Mouse (Mus musculus): ENCODE measurements around the gene Mars.
A peak's percentile ranks its signal among the peaks of the same experiment; 100 is the strongest.
"Not testable (repeated sequence)": the region's sequence is repeated elsewhere in the genome, so short reads cannot be mapped to it uniquely, and the experiment has no call there.

The Mars gene

DNA sequence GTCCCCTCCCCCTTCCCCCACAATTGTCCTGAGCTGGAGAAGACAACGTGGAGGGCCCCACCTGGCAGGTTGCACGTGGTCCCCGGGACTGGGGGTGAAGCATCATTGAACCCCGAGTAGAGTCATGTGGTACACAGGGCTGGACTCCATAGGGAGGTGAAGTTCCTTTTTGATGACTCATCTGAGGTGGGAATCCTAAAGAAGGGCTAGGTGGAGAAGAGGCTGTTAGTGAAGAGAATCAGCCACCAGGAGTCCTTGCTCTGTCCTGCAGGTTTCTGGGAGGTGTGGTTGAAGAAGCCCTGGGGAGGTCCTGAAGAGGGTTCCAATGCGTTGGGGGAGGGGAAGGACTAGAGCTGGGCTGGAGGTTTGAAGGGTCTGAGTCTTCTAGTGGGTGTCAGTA, 25.4 kb upstream of the Mars start:
- DNase-seq: no peak

DNA sequence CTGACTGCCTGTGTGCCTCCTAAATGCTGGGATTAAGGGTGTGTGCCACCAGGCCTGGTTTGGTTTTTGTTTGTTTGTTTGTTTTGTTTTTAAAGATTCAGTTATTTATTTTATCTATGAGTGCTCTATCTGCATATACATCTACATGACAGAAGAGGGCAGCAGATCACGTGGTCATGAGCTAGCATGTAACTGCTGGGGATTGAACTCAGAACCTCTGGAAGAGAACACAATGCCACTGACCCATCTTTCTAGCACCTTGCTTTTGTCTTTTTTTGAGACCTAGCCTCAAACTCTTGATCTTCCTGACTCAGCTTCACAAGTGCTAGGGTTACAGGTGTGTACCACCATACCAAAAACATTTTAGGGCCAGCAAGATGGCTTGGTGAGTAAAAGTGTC, 23.7 kb upstream of the Mars start:
- DNase-seq: no peak

DNA sequence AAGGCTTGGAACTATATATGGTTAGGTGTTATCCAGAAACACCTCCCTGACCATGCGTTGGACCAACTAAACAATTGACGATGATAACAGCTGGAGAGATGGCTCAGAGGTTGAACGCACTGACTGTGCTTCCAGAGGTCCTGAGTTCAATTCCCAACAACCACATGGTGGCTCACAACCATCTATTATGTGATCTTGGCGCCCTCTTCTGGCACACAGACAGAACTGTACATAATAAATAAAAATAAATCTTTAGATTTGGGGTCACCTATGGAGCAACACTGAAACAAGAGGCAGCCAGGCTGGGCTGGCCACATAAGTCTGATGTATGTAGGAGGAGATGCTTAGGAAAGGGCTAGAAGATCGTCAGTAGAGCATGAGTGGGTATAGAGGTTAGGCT, 21.6 kb upstream of the Mars start:
- peak; percentile 21 for DNase-seq

DNA sequence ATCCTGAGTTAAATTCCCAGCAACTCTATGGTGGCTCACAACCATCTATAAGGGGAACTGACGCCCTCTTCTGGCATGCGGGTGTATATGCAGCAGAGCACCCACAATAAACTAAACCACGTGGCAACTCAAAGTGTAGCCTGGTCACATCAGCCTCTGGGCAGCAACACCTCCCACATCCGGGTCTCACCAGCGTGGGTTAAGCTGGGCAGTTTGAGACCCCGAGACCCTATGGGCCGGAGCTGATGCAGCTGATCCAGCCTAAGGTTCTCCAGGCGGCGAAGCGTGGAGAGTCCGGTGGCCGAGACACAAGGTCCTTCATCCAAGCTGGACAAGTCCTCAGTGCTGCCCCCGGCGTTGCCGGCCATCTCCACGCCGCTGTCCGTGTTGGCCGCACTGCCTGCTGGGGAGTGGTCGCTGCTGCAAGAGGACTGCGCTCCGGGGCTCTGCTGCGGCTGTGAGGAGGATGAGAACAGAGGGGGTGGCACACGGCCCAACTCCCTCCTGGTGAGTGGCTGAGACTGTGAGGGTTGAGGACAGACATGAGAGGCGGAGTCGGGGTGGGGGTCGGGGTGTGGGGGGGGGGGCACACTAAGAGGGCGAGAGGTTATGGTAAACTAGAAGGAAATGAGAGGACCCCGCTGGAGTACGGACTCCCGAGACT, 20.8 kb upstream of the Mars start:
- peak; percentile 37 for DNase-seq

DNA sequence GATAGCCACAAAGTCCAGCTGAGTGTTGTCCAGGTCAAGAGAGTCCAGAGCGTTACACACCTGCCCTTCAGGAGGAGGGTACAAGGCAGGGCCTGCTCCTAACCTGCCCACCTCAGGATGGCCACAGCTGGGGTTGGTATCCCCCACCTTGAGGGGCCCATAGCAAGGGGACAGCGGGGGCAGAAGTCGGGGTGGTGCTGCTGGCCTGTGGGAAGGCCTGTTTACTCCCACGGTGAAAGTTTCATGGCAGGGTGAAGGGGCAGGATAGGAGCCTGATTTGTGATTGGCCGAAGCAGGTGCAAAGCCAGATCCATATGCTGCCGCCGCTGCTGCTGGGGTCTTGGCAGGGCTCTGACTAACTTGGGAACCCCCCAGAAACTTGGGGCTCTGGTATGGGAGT, 18.6 kb upstream of the Mars start:
- DNase-seq: no peak

DNA sequence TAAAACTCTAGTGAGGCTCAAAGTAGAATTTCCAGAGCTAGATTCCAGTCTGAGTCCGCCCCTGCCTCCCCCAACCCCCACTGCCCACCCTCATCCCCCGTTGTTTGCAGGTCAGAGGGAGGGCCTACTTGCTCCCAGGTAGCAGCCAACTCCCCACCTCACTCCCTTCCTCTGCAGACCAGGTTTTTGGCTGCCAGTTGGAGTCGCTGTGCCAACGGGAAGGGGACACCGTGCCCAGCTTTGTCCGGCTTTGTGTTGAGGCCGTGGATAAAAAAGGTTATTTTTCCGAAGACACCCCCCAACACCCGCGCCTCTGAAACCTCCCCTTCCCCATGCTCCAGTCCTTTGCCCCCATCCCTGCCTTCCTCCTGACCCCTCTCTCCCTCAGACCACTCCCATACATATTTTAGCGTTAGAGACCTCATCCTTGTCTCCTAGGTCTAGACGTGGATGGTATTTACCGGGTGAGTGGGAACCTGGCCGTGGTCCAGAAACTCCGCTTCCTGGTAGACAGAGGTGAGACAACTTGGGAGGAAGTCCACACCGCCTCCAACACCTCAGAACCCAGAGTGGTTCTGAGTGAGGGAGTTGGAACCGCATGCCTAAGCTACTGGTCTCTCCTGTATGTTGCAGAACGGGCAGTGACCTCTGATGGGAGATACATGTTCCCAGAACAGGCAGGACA, 16.0 kb upstream of the Mars start:
- DNase-seq: peak; percentile 19

DNA sequence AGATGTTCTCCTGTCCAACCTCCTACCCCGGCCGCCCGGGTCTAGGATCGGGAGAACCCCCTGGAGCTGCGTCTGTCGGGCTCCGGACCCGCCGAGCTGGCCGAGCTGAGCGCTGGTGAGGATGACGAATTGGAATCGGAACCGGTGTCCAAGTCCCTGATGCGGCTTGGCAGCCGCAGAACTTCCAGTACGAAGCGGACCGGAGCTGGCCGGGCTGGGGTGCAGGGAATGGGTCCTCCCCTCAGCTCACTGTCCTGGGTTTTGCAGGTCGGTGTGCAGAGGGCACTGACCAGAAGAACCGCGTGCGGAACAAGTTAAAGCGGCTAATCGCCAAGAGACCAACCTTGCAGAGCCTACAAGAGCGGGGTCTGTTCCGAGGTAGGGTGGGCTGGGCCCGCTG, 15.2 kb upstream of the Mars start:
- no peak for DNase-seq

DNA sequence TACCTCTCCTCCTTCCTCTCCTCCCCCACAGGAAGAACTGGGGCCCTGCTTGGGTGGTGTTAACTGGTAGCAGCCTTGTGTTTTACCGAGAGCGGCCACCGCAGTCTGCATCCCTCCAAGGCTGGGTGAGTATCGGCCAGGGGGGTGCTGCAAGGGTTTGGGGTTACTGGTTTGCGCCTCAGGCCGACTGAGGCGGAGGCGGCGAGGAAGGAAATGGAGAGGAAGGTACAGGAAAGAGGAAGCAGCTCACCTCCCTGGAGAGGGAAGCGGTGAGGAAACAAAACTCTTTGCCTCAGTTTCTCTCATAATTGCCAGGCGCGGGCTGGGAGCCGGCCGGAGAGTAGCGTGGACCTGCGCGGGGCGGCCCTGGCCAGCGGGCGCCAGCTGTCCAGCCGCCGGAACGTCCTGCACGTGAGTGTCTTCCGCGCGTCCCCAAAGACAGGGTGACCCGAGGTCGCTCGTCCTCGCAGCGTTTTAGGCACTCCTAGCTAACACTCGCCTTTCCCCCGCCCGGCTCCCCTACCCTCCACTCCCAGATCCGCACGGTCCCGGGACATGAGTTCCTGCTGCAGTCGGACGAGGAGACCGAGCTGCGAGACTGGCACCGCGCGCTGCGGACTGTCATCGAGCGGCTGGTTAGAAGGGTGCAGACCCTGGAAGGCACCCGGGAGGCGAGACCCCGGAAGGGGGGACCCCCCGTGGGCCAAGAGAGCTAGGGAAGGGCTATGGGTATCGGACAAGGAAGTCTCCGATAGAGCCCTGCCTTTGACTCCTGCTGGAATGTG, 14.6 kb upstream of the Mars start:
- peak; percentile 40 for DNase-seq

DNA sequence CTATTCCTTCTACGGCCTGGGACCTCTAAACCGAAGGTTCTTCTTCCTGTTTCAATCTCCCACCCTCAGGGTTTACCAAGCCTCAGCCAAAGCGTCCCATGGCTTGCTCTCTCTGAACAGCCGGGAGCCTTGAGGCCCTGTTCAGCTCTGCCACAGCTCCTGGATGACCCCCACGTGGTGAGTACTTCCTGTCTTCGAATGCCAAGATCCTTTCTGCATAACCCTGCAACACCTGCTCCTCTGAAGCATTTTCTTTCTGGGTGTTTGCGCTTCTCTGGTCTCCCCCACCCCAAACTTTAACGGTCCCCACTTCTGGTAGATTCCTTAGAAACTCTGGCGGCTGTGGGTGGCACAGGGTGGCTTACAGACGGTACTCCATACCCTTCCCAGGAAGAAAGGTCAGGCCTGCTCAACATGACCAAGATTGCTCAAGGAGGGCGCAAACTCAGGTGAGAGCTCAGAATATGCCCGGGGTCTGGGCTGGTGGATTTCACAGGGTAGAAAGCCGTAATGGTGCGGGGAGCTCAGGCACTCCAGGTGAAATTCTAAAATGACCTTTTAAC, 13.9 kb upstream of the Mars start:
- DNase-seq: no peak

DNA sequence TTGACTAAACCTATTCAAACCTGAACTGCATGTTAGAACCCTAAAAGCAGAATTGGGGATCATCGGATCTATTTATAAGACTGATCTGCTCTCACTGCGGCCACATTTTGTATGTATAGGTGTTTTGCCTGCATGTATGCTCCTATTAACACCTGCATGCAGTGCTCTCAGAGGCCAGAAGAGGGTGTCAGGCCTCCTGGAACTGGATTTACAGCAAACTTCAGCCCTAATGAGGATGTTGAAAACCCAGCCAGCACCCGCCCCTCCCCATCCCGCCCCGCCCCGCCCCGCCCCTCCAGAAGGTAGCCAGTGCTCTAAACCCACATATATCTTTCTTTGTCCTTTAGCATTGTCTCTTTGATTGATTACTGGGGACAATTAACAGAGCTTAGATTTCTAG, 12.9 kb upstream of the Mars start:
- DNase-seq: peak; percentile 71

DNA sequence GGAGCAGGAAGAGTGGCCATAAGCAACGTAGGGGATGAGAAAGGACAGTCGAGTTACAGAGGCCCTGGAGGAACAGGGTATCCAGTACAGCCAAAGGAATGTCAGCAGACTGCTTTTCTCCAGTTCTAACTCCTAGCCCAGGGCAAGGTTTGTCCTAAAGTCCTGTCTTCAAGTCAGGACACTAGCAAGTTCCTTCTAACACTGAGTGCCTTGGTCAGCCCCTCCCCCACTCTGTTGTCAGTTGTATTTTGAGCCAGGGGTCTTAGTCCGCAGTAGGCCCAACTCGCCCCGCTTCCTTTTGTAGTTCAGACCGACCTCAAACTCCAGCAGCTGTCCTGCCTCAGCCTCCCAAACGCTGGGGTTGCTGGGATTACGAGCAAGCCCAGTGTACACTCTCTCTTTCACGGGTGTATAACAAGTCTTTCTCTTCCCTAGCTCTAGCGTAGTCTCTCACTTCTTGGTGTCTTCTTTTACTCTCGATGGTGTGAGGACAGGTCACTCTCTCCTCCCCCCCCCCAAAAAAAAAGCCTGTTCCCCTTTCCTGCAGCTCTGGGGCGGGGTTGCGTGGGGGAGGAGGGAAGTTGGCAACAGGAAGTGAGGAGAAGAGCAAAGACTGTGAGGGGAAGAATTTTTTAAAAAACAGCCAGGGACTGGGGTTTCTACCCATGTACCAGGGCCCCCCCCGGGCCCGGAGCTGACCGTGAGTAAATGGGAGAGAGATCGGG, 11.7 kb upstream of the Mars start:
- no peak for DNase-seq

DNA sequence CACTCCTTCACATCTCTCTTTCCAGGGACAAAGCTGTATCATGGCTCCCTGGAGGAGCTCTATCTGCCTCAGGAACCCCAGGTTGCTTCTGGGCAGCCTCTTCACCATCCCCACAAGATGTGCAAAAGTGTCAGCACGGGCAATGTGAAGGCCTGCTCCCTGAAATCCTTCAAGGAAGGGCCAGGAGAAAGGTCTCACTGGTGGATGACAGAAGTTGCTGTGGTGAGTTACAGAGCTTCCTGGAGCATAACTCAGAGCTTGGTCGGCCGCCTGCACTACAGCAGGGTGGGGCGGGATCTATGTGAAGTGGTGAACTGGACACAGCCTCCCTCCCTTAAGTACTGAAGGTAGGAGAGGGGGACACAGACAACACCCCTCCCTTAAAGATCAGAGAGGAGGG, 11.1 kb upstream of the Mars start:
- DNase-seq: no peak

DNA sequence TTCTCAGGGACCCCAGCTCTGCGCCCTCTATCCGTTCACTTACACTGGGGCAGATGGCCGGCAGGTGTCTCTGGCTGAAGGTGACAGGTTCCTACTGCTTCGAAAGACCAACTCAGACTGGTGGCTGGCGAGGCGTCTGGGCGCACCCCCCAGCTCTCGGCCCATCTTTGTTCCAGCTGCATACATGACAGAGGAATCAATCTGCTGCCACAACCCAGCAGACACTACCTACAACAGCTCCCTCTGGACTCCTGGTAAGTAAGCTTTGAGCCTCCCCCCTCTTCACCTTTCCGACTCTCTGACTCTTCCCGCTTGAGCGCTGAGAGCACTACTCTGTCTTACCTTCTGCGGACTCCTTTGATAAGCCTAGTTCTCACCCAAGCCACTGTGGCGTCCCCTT, 10.6 kb upstream of the Mars start:
- no peak for DNase-seq

DNA sequence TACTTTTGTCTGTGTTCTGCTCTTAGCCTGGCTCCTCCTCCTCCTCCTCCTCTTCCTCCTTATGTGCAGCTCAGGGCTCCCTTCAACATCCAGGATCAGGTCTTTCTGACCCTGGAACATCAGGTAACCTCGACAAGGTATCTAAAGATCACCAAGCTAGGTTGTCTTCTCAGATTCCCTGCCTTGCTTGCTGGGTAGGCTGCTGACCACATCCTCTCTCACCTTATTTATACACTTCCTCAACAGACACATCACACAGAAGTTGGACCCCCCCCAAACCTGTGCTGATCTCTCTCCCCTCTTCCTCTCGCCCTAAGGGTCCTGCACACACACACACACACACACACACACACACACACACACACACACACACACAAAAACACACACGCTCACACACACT, 10.0 kb upstream of the Mars start, which contains the start of gene Arhgap9:
Gene Arhgap9 (plus strand): TSS at position 344 of the 400 bp plus-strand sequence.
- no peak for DNase-seq

DNA sequence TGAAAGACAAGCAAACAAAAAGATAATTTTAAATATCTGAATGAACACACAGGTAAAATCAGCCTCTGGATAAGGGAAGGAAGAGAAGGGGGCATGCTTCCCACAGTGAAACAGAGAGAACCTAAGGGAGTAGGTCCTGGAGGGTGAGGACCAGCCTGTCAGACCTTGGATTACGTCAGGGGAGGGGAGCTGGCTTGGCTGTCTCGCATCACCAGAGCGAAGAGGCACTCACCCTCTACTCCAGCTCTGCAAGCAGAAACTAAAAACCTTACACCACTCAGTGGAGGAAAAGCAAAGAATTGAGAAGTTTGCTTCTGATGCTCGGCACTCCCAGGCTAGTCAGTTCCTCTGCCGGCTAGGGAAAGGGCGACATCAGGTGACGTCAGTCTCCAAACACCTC, 8.4 kb upstream of the Mars start:
- no peak for DNase-seq

DNA sequence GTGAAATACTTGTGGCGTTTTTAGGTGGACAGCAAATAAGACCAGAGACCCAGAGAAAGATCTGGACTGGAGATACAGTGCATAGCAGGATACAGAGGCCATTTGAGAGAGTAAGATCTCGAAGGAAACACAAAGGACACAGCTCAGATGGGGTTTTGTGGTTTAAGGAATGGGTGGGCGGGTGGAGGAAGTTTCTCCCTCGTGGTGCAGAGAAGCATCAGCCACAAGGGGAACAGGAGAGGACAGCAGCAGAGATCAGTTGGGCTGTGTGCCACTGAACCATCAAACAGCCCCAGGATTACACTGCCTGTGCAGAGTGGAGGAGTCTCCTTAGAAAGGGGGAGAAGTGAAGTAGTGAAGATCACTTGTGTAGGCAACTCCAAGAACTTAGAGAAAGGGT, 6.4 kb upstream of the Mars start:
- no peak for DNase-seq

DNA sequence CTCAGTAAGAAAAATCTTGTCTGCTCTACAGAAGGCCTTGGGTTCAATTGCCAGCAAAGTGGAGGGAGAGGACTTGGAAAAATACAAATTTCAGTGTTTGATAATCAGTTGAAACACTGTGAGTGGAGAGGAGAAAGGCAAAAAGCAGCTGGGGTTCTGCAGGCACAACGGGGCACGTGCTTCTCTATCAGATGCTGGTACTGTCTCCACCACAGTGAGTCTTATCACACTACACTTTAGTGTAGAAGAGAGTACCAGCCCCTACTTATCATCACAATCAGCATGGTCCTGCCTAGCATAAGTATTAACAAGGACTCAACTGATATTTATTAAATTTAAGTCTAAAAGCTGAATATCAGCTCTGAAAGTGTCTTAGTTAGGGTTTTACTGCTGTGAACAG, 5.7 kb upstream of the Mars start:
- DNase-seq: no peak

DNA sequence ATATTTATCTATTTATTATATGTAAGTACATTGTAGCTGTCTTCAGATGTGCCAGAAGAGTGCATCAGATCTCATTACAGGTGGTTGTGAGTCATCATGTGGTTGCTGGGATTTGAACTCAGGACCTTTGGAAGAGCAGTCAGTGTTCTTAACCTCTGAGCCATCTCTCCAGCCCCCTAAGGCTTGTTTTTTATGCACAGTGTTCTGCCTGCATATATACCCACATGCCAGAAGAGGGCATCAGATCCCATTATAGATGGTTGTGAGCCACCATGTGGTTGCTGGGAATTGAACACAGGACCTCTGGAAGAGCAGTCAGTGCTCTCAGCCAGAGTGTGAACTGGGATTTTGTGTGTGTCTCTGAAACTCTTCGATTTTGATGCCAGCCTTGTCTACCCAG, 3.4 kb upstream of the Mars start:
- not testable (repeated sequence) for DNase-seq

DNA sequence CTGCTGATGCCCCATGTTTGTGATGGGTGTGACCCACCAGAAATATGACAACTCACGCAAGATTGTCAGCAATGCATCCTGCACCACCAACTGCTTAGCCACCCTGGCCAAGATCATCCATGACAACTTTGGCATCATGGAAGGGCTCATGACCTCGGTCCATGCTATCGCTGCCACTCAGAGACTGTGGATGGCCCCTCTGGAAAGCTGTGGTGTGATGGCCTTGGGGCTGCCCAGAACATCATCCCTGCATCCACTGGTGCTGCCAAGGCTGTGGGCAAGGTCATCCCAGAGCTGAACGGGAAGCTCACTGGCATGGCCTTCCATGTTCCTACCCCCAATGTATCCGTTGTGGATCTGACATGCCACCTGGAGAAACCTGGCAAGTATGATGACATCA, 1.9 kb upstream of the Mars start:
- not testable (repeated sequence) for DNase-seq

DNA sequence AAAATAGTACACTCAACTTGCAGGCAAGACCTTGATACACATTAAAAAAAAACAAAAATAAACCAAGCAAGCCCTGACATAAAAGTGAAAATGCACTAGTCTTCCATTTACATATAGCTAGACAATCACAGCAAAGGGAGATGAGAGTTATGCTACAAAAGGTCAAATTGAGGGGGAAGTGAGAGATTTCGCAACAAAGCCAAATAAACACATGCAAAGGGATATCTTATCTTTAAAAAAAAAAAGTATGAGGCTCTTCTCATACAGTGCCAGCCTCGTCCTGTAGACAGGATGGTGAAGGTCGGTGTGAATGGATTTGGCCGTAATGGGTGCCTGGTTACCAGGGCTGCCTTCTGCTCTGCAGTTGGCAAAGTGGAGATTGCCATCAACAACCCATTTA, 1.3 kb upstream of the Mars start:
- DNase-seq: no peak

DNA sequence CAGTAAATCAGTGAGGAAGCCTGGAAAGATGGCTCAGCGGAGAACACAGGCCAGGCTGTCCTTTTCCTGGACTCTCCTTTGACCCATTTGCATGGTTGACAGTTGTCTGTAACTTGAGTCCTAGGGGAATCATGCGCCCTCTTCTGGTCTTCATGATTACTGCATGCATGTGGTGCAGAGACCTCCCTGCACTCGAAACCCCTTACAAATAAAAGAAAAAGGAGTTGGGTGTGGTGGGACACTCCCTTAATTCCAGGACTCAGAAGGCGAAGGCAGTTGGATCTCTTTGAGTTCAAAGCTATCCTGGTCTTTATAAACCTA, 730 bp upstream of the Mars start:
- DNase-seq: peak; percentile 94

DNA sequence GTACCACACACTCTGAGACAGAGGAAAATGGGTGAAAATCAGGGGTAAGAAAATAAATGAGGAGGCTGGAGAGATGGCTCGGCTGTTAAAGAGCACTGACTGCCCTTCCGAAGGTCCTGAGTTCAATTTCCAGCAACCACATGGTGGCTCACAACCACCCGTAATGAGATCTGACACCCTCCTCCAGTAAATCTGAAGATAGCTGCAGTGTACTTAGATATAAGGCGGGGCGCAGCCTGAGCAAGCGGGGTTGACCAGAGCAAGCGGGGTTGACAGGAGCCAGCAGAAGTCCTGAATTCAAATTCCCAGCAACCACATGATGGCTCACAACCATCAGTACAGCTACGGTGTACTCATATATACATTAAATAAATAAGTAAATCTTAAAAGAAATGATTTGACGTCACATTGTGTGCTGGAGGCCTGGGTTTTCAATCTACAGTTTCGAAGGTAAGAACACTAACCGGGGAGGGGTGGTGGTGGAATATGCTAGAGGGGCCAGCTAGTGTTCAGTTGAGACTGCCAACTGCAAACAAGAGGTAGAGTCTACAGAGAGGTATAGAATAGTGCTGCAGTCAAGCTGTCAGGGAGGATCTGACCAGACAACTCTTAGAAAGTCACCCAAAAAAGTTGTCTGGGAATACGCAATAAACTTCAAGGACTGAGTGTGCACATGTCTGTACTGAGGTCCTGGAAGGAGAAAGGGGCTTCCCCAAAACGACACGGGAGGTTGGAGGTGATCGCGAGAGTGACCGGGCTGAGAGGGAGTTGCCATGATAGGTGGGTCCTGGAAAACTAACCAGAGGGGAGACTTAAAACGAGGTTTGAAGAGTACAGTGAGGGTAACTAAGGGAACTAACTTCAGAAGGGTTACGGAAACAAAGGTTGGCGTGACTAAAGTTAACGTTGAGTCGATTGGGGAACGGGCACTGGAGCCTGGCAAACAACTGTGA, 787 bp downstream of the Mars start:
- DNase-seq: peak; percentile 64

All from retina, postnatal 1 day (tissue).